8 mouse cellular contexts compared by ENCODE assay signal in genomic region chr9:114025846-114026245, GRCm38 (mm10). TPM values are rescaled to one million over a fixed set of nuclear protein-coding genes. Genes with fewer than 3 reads are reported as not detected.
DNase-seq lines count a peak whose midpoint lies in the region; ATAC-seq and TF ChIP-seq lines count a peak whose summit lies in the region.

No protein-coding gene starts in this region.

- no peaks in the 10 kb centered on the region for H3K9me3 ChIP-seq in kidney, embryonic 14.5 days (ENCODE audit: control insufficient read depth, low read length)
- H3K9me3 ChIP-seq in hindbrain, embryonic 12.5 days (replicated peaks), result no peaks in the 10 kb centered on the region
- H3K9me3 ChIP-seq in midbrain, embryonic 14.5 days (ENCODE audit: control insufficient read depth, low read length), result no peaks in the 10 kb centered on the region

- H3K36me3 ChIP-seq in kidney, embryonic 14.5 days (ENCODE audit: control insufficient read depth, insufficient read depth, low read length), result no peaks in the 10 kb centered on the region
- H3K36me3 ChIP-seq in hindbrain, embryonic 12.5 days, result no peaks in the 10 kb centered on the region
- no peaks in the 10 kb centered on the region for H3K36me3 ChIP-seq in midbrain, embryonic 14.5 days (ENCODE audit: control insufficient read depth, insufficient read depth, low read length)

- DNase-seq in kidney, postnatal 14 days, result no peak
- peak; percentile 73 for DNase-seq in brain, embryonic 14.5 days (ENCODE audit: low read depth)
- no peak for DNase-seq in midbrain, embryonic 14.5 days
- no peak for DNase-seq in yolk sac, embryonic 10.5 days (ENCODE audit: low spot score)
- DNase-seq in right cerebral cortex, adult 2 months (ENCODE audit: low spot score in 2 of 2), result no peak
- no peak for DNase-seq in kidney, adult 18-20 months

- no peaks in the 10 kb centered on the region for H3K27me3 ChIP-seq in kidney, embryonic 14.5 days (ENCODE audit: control insufficient read depth, insufficient read depth, low read length)
- no peaks in the 10 kb centered on the region; the same call in 1 of the 2 replicates for H3K27me3 ChIP-seq in hindbrain, embryonic 12.5 days
- no peaks in the 10 kb centered on the region for H3K27me3 ChIP-seq in midbrain, embryonic 14.5 days (ENCODE audit: control insufficient read depth, insufficient read depth, low read length)

- peaks cover 7% of the 10 kb centered on the region; the same call in 1 of the 2 replicates for H3K4me1 ChIP-seq in kidney, embryonic 14.5 days (ENCODE audit: control insufficient read depth, insufficient read depth, low read length)
- H3K4me1 ChIP-seq in hindbrain, embryonic 12.5 days, result peaks cover 13% of the 10 kb centered on the region
- peaks cover 11% of the 10 kb centered on the region for H3K4me1 ChIP-seq in midbrain, embryonic 14.5 days (ENCODE audit: control insufficient read depth, insufficient read depth, low read length)

- no peak overlapping the region for H3K27ac ChIP-seq in kidney, embryonic 14.5 days (ENCODE audit: low read depth, low read length)
- H3K27ac ChIP-seq in hindbrain, embryonic 12.5 days, result peak overlapping the region; percentile 75
- 0 out of 2 replicates have a peak overlapping the region, but pooled peaks have one; percentile 86 for H3K27ac ChIP-seq in midbrain, embryonic 14.5 days (replicated peaks; ENCODE audit: low read depth, low read length)

- H3K9ac ChIP-seq in kidney, embryonic 14.5 days (ENCODE audit: low read depth, low read length), result peak overlapping the region; percentile 47; the same call in 1 of the 2 replicates
- peak overlapping the region; percentile 61 for H3K9ac ChIP-seq in hindbrain, embryonic 12.5 days
- H3K9ac ChIP-seq in midbrain, embryonic 14.5 days (replicated peaks; ENCODE audit: low read length), result peak overlapping the region; percentile 75; the same call in 1 of the 2 replicates

- H3K4me3 ChIP-seq in kidney, embryonic 14.5 days (ENCODE audit: low read length), result peak overlapping the region; percentile 72
- H3K4me3 ChIP-seq in hindbrain, embryonic 12.5 days, result peak overlapping the region; percentile 82
- peak overlapping the region; percentile 72 for H3K4me3 ChIP-seq in midbrain, embryonic 14.5 days (replicated peaks; ENCODE audit: low read depth, low read length)

- WGBS in kidney, embryonic 14.5 days, result 4% methylated on average over 8 of the region's 8 CpGs
- 30% methylated on average over 8 of the region's 8 CpGs for WGBS in hindbrain, embryonic 12.5 days
- 26% methylated on average over 8 of the region's 8 CpGs for WGBS in midbrain, embryonic 14.5 days

- H3K4me2 ChIP-seq in kidney, embryonic 14.5 days (replicated peaks; ENCODE audit: low read depth, low read length), result peak overlapping the region; percentile 92
- H3K4me2 ChIP-seq in hindbrain, embryonic 12.5 days (replicated peaks), result peak overlapping the region; percentile 77
- peak overlapping the region; percentile 72 for H3K4me2 ChIP-seq in midbrain, embryonic 14.5 days (ENCODE audit: low read length)

- TF ChIP-seq POLR2A in brain, embryonic 14.5 days (IDR thresholded peaks at IDR 0.05; ENCODE audit: borderline replicate concordance, extremely low read depth, insufficient read depth, insufficient read length, poor library complexity, severe bottlenecking), result no peak

- TF ChIP-seq CTCF in brain, embryonic 14.5 days (IDR thresholded peaks at IDR 0.05; ENCODE audit: borderline replicate concordance, extremely low read depth, insufficient read depth, insufficient read length), result no peak

- no peak for ATAC-seq in kidney, embryonic 14.5 days (ENCODE audit: low FRiP score, low TSS enrichment)
- no peak for ATAC-seq in hindbrain, embryonic 12.5 days (ENCODE audit: low FRiP score)
- no peak for ATAC-seq in midbrain, embryonic 14.5 days (ENCODE audit: low FRiP score, low TSS enrichment)

RNA-seq across cellular contexts. Expression of gene Fbxl2, which starts 20.1 kb away (rescaled TPM):
- polyA plus RNA-seq in kidney, embryonic 14.5 days (2014; fragmentation: Nextera tagmentation; extraction: Ambion mirVana), result 2.8 and 3.3 TPM in 2 replicates
- polyA plus RNA-seq in brain, embryonic 14.5 days (2012; rRNA removed), result 32.4 and 37.1 TPM in 2 replicates
- polyA plus RNA-seq in hindbrain, embryonic 12.5 days (2016; fragmentation: Nextera tagmentation; extraction: Ambion mirVana), result 11.9 and 13.0 TPM in 2 replicates
- polyA plus RNA-seq in midbrain, embryonic 14.5 days (2014; fragmentation: Nextera tagmentation; extraction: Ambion mirVana), result 29.0 and 34.5 TPM in 2 replicates

RNA-seq across cellular contexts. Expression of gene Susd5, which starts 31.1 kb away (rescaled TPM):
- 0.20 and 0.45 TPM in 2 replicates for polyA plus RNA-seq in kidney, embryonic 14.5 days (2014; fragmentation: Nextera tagmentation; extraction: Ambion mirVana)
- 0.15 and 0.22 TPM in 2 replicates for polyA plus RNA-seq in brain, embryonic 14.5 days (2012; rRNA removed)
- polyA plus RNA-seq in hindbrain, embryonic 12.5 days (2016; fragmentation: Nextera tagmentation; extraction: Ambion mirVana), result 3.2 and 7.3 TPM in 2 replicates
- polyA plus RNA-seq in midbrain, embryonic 14.5 days (2014; fragmentation: Nextera tagmentation; extraction: Ambion mirVana), result 0.19 and 0.37 TPM in 2 replicates
